Mouse (Mus musculus): ENCODE data around the gene Sp1. TPM values are rescaled to one million over a fixed set of nuclear protein-coding genes. Genes with fewer than 3 reads are reported as not detected.
A peak's percentile ranks its signal among the peaks of the same experiment; 100 is the strongest.

Gene Sp1
- total and polyA plus RNA-seq, 3 experiments, result 23.5 to 31.8 (median 27.1) TPM

GRCm38 (mm10) chr15:102420986-102421385, 15.0 kb downstream of the Sp1 start:
- no peak for DNase-seq (ENCODE audit: extremely low read depth)
- peaks cover 12 to 65% of the 10 kb centered on the region in 2 experiments for H3K36me3 ChIP-seq (replicated peaks in 1 of 2; ENCODE audit: control insufficient read depth in 1 of 2, insufficient read depth in 1 of 2, low read length in 1 of 2)
- TF ChIP-seq SMC3 (IDR thresholded peaks at IDR 0.05; ENCODE audit: low read depth, low read length) (no peak), RCOR1 (conservative IDR thresholded peaks at IDR 0.05; ENCODE audit: low read depth, low read length) (no peak), POLR2A (IDR thresholded peaks at IDR 0.05; ENCODE audit: low read depth, low read length) (no peak)
- in situ Hi-C loops (cut with MboI; ENCODE audit: low pct_ligation_motif_present, low pct_unique_long_range_greater_than_20kb, low sequenced_read_pairs) (no loop called here), dilution Hi-C loops (cut with MboI; ENCODE audit: extremely low pct_ligation_motif_present, extremely low pct_unique_long_range_greater_than_20kb, low sequenced_read_pairs) (no loop called here)
- H3K9ac ChIP-seq (ENCODE audit: insufficient read depth, low read depth), result no peak overlapping the region
- no peak overlapping the region for H3K4me3 ChIP-seq (replicated peaks in 1 of 3; ENCODE audit: low read depth in 2 of 3, low read length in 2 of 3, poor library complexity in 1 of 3)
- no peak overlapping the region for H3K27ac ChIP-seq (ENCODE audit: insufficient read depth, low read depth)
- H3K27me3 ChIP-seq (replicated peaks), result no peaks in the 10 kb centered on the region
- no peaks in the 10 kb centered on the region for H3K9me3 ChIP-seq (replicated peaks; ENCODE audit: low read length)
- H3K4me2 ChIP-seq (ENCODE audit: insufficient read depth, low read depth, poor library complexity, severe bottlenecking), result no peak overlapping the region
- H3K4me1 ChIP-seq (ENCODE audit: control insufficient read depth in 1 of 2, insufficient read depth in 2 of 2), result peaks cover 0 to 19% of the 10 kb centered on the region in 2 experiments; a peak in 2 of 4 replicates
- peaks cover 63% of the 10 kb centered on the region for H3K79me2 ChIP-seq (replicated peaks; ENCODE audit: control insufficient read depth, extremely low read depth, insufficient read depth, poor library complexity, severe bottlenecking)

- H3K4me2 ChIP-seq (ENCODE audit: insufficient read depth, low read depth, poor library complexity, severe bottlenecking), result no peak overlapping the region
- peak; percentile 78 for DNase-seq (ENCODE audit: extremely low read depth)
- no peak overlapping the region for H3K27ac ChIP-seq (ENCODE audit: insufficient read depth, low read depth)
- in situ Hi-C loops (cut with MboI; ENCODE audit: low pct_ligation_motif_present, low pct_unique_long_range_greater_than_20kb, low sequenced_read_pairs) (no loop called here), dilution Hi-C loops (cut with MboI; ENCODE audit: extremely low pct_ligation_motif_present, extremely low pct_unique_long_range_greater_than_20kb, low sequenced_read_pairs) (no loop called here)
- H3K79me2 ChIP-seq (replicated peaks; ENCODE audit: control insufficient read depth, extremely low read depth, insufficient read depth, poor library complexity, severe bottlenecking), result peaks cover 59% of the 10 kb centered on the region
- H3K4me1 ChIP-seq (ENCODE audit: control insufficient read depth in 1 of 2, insufficient read depth in 2 of 2), result peaks cover 0 to 19% of the 10 kb centered on the region in 2 experiments; a peak in 2 of 4 replicates
- TF ChIP-seq ZC3H11A (IDR thresholded peaks at IDR 0.05; ENCODE audit: low read depth, low read length) (no peak), ZNF384 (IDR thresholded peaks at IDR 0.05; ENCODE audit: low read depth, low read length) (no peak), POLR2A (IDR thresholded peaks at IDR 0.05; ENCODE audit: low read depth, low read length) (no peak; the same call in 1 of the 2 replicates), UBTF (IDR thresholded peaks at IDR 0.05; ENCODE audit: low read depth, low read length) (no peak), CTCF (conservative IDR thresholded peaks at IDR 0.05 in 1 of 2, IDR thresholded peaks at IDR 0.05 in 1 of 2; ENCODE audit: low read depth in 2 of 2, low read length in 2 of 2) (peak; percentile 35 to 87; a peak in 3 of 4 replicates), CHD2 (IDR thresholded peaks at IDR 0.05; ENCODE audit: low read length) (no peak), POLR2AphosphoS2 (IDR thresholded peaks at IDR 0.05; ENCODE audit: low read depth, low read length) (no peak), SIN3A (IDR thresholded peaks at IDR 0.05; ENCODE audit: low read length) (no peak), ETS1 (conservative IDR thresholded peaks at IDR 0.05; ENCODE audit: low read depth, low read length) (no peak), SMC3 (IDR thresholded peaks at IDR 0.05; ENCODE audit: low read depth, low read length) (peak; percentile 67), JUN (IDR thresholded peaks at IDR 0.05; ENCODE audit: insufficient read depth, low read depth, low read length) (no peak), ZKSCAN1 (IDR thresholded peaks at IDR 0.05; ENCODE audit: borderline replicate concordance, low read depth, low read length) (no peak), ZMIZ1 (IDR thresholded peaks at IDR 0.05; ENCODE audit: low read depth, low read length) (no peak), BHLHE40 (IDR thresholded peaks at IDR 0.05; ENCODE audit: low read depth, low read length) (no peak), E2F4 (IDR thresholded peaks at IDR 0.05; ENCODE audit: insufficient replicate concordance, low read depth, low read length) (no peak), MAX (IDR thresholded peaks at IDR 0.05; ENCODE audit: low read length) (no peak), TCF12 (IDR thresholded peaks at IDR 0.05; ENCODE audit: low read depth, low read length) (no peak), EP300 (IDR thresholded peaks at IDR 0.05; ENCODE audit: low read length) (no peak), HCFC1 (IDR thresholded peaks at IDR 0.05; ENCODE audit: low read depth, low read length) (no peak), IRF4 (IDR thresholded peaks at IDR 0.05; ENCODE audit: low read depth, low read length) (no peak), USF1 (IDR thresholded peaks at IDR 0.05; ENCODE audit: low read depth, low read length) (no peak), NRF1 (IDR thresholded peaks at IDR 0.05; ENCODE audit: low read depth, low read length) (no peak), RCOR1 (conservative IDR thresholded peaks at IDR 0.05; ENCODE audit: low read depth, low read length) (no peak), RAD21 (IDR thresholded peaks at IDR 0.05; ENCODE audit: low read depth, low read length) (peak; percentile 84)
- no peak overlapping the region for H3K4me3 ChIP-seq (replicated peaks in 1 of 3; ENCODE audit: low read depth in 2 of 3, low read length in 2 of 3, poor library complexity in 1 of 3)
- H3K36me3 ChIP-seq (replicated peaks in 1 of 2; ENCODE audit: control insufficient read depth in 1 of 2, insufficient read depth in 1 of 2, low read length in 1 of 2), result peaks cover 15 to 70% of the 10 kb centered on the region in 2 experiments
- H3K27me3 ChIP-seq (replicated peaks), result no peaks in the 10 kb centered on the region
- no peaks in the 10 kb centered on the region for H3K9me3 ChIP-seq (replicated peaks; ENCODE audit: low read length)
- H3K9ac ChIP-seq (ENCODE audit: insufficient read depth, low read depth), result no peak overlapping the region
These were observed 15.5 kb downstream of the Sp1 start for GRCm38 (mm10) chr15:102421437-102421836.
